15 mouse cellular contexts compared by ENCODE assay signal in genomic region chr10:105401754-105402480, GRCm38 (mm10).
A peak's percentile ranks its signal among the peaks of the same experiment; 100 is the strongest.
DNase-seq lines count a peak whose midpoint lies in the region; ATAC-seq lines count a peak whose summit lies in the region.
"Had no signal": no experiment of that assay in that cellular context is flagged by ENCODE, and none has a peak within 500 bp of the region (broad histone marks: within the 10 kb centered on the region; RNA-seq: fewer than 3 reads in every experiment).

No protein-coding gene starts in this region.

- H3K9ac ChIP-seq in midbrain, embryonic 11.5 days (ENCODE audit: low read length): no peak overlapping the region
- H3K9ac ChIP-seq in hindbrain, embryonic 12.5 days: no peak overlapping the region
- no peak overlapping the region for H3K9ac ChIP-seq in neural tube, embryonic 13.5 days
- H3K9ac ChIP-seq in kidney, embryonic 14.5 days (ENCODE audit: low read depth, low read length): no peak overlapping the region
- H3K9ac ChIP-seq: liver, embryonic 14.5 days; stomach, embryonic 15.5 days had no signal

- no peaks in the 10 kb centered on the region for H3K36me3 ChIP-seq in midbrain, embryonic 11.5 days (ENCODE audit: control insufficient read depth, insufficient read depth, low read length)
- H3K36me3 ChIP-seq in midbrain, embryonic 10.5 days: peaks cover 4% of the 10 kb centered on the region
- no peaks in the 10 kb centered on the region for H3K36me3 ChIP-seq in hindbrain, embryonic 12.5 days
- 0 out of 2 replicates have a peak, but pooled peaks cover 3% of the 10 kb centered on the region for H3K36me3 ChIP-seq in neural tube, embryonic 13.5 days
- no peaks in the 10 kb centered on the region for H3K36me3 ChIP-seq in kidney, embryonic 14.5 days (ENCODE audit: control insufficient read depth, insufficient read depth, low read length)
- H3K36me3 ChIP-seq: stomach, embryonic 15.5 days had no signal

- H3K27ac ChIP-seq in midbrain, embryonic 11.5 days (ENCODE audit: low read depth, low read length): no peak overlapping the region
- H3K27ac ChIP-seq in midbrain, embryonic 10.5 days (replicated peaks): no peak overlapping the region
- H3K27ac ChIP-seq in hindbrain, embryonic 12.5 days: 0 out of 2 replicates have a peak overlapping the region, but pooled peaks have one; percentile 30
- 0 out of 2 replicates have a peak overlapping the region, but pooled peaks have one; percentile 13 for H3K27ac ChIP-seq in neural tube, embryonic 13.5 days (replicated peaks)
- no peak overlapping the region for H3K27ac ChIP-seq in kidney, embryonic 14.5 days (ENCODE audit: low read depth, low read length)
- H3K27ac ChIP-seq: liver, embryonic 14.5 days; stomach, embryonic 15.5 days had no signal

- no peak overlapping the region for H3K4me3 ChIP-seq in midbrain, embryonic 11.5 days (ENCODE audit: low read depth, low read length)
- H3K4me3 ChIP-seq in midbrain, embryonic 10.5 days: no peak overlapping the region
- no peak overlapping the region for H3K4me3 ChIP-seq in hindbrain, embryonic 12.5 days
- no peak overlapping the region for H3K4me3 ChIP-seq in neural tube, embryonic 13.5 days
- no peak overlapping the region for H3K4me3 ChIP-seq in kidney, embryonic 14.5 days (ENCODE audit: low read length)
- H3K4me3 ChIP-seq: erythroblast, embryonic 14.5 days; stomach, embryonic 15.5 days had no signal

- no peak overlapping the region for H3K4me2 ChIP-seq in midbrain, embryonic 11.5 days
- peak overlapping the region; percentile 32; the same call in 1 of the 2 replicates for H3K4me2 ChIP-seq in hindbrain, embryonic 12.5 days (replicated peaks)
- H3K4me2 ChIP-seq in neural tube, embryonic 13.5 days: peak overlapping the region; percentile 9; the same call in 1 of the 2 replicates
- H3K4me2 ChIP-seq in kidney, embryonic 14.5 days (replicated peaks; ENCODE audit: low read depth, low read length): no peak overlapping the region
- H3K4me2 ChIP-seq: heart, embryonic 11.5 days; stomach, embryonic 15.5 days had no signal

- WGBS in midbrain, embryonic 11.5 days: 87% methylated on average over 11 of the region's 11 CpGs
- 92% methylated on average over 11 of the region's 11 CpGs for WGBS in midbrain, embryonic 10.5 days
- 67% methylated on average over 11 of the region's 11 CpGs for WGBS in hindbrain, embryonic 12.5 days
- WGBS in neural tube, embryonic 13.5 days: 72% methylated on average over 11 of the region's 11 CpGs
- 91% methylated on average over 11 of the region's 11 CpGs for WGBS in kidney, embryonic 14.5 days

- no peak for DNase-seq in midbrain, embryonic 11.5 days (ENCODE audit: low spot score, missing footprints)
- no peak for DNase-seq in midbrain, embryonic 10.5 days (ENCODE audit: low spot score)
- peak; percentile 83 for DNase-seq in cerebellum, adult 9-11 months
- no peak for DNase-seq in kidney, adult 11 months
- DNase-seq: adrenal gland, adult 8-10 months; gastrocnemius, postnatal 14 days; right cerebral cortex, postnatal 4 days had no signal

- H3K27me3 ChIP-seq in midbrain, embryonic 11.5 days (ENCODE audit: control insufficient read depth, insufficient read depth, low read length): no peaks in the 10 kb centered on the region
- H3K27me3 ChIP-seq in midbrain, embryonic 10.5 days (ENCODE audit: low read depth, poor library complexity, severe bottlenecking): no peaks in the 10 kb centered on the region
- no peaks in the 10 kb centered on the region for H3K27me3 ChIP-seq in hindbrain, embryonic 12.5 days
- H3K27me3 ChIP-seq in neural tube, embryonic 13.5 days: no peaks in the 10 kb centered on the region
- H3K27me3 ChIP-seq in kidney, embryonic 14.5 days (ENCODE audit: control insufficient read depth, insufficient read depth, low read length): no peaks in the 10 kb centered on the region
- H3K27me3 ChIP-seq: stomach, embryonic 15.5 days had no signal

- peak; percentile 2; the same call in 1 of the 2 replicates for ATAC-seq in midbrain, embryonic 11.5 days (ENCODE audit: low FRiP score)
- ATAC-seq in hindbrain, embryonic 12.5 days (ENCODE audit: low FRiP score): peak; percentile 73
- ATAC-seq in neural tube, embryonic 13.5 days (ENCODE audit: low read depth): no peak
- ATAC-seq in kidney, embryonic 14.5 days (ENCODE audit: low FRiP score, low TSS enrichment): no peak
- no peak for ATAC-seq in CD4-positive, CD25-positive, alpha-beta regulatory T cell, adult 4 months

- no peaks in the 10 kb centered on the region for H3K4me1 ChIP-seq in midbrain, embryonic 11.5 days (ENCODE audit: control insufficient read depth, insufficient read depth, low read length)
- H3K4me1 ChIP-seq in midbrain, embryonic 10.5 days: no peaks in the 10 kb centered on the region
- peaks cover 12% of the 10 kb centered on the region for H3K4me1 ChIP-seq in hindbrain, embryonic 12.5 days
- H3K4me1 ChIP-seq in neural tube, embryonic 13.5 days (replicated peaks): peaks cover 15% of the 10 kb centered on the region
- no peaks in the 10 kb centered on the region for H3K4me1 ChIP-seq in kidney, embryonic 14.5 days (ENCODE audit: control insufficient read depth, insufficient read depth, low read length)

- no peaks in the 10 kb centered on the region; the same call in 1 of the 2 replicates for H3K9me3 ChIP-seq in midbrain, embryonic 11.5 days (ENCODE audit: control insufficient read depth, low read length)
- 0 out of 2 replicates have a peak, but pooled peaks cover 2% of the 10 kb centered on the region for H3K9me3 ChIP-seq in midbrain, embryonic 10.5 days (replicated peaks)
- H3K9me3 ChIP-seq in hindbrain, embryonic 12.5 days (replicated peaks): no peaks in the 10 kb centered on the region
- H3K9me3 ChIP-seq in neural tube, embryonic 13.5 days: no peaks in the 10 kb centered on the region
- 0 out of 2 replicates have a peak, but pooled peaks cover 4% of the 10 kb centered on the region for H3K9me3 ChIP-seq in kidney, embryonic 14.5 days (ENCODE audit: control insufficient read depth, low read length)
- H3K9me3 ChIP-seq: stomach, embryonic 15.5 days had no signal

Comparison
In these comparisons a context has a peak if more than half of its experiments do, and no peak if none do; other contexts are left out.
1. ATAC-seq: peak in midbrain, embryonic 11.5 days (single experiment) and hindbrain, embryonic 12.5 days (single experiment); none in neural tube, embryonic 13.5 days (single experiment), kidney, embryonic 14.5 days (single experiment) and CD4-positive, CD25-positive, alpha-beta regulatory T cell, adult 4 months (single experiment).
2. H3K27ac ChIP-seq: peak in hindbrain, embryonic 12.5 days (single experiment) and neural tube, embryonic 13.5 days (single experiment); none in midbrain, embryonic 11.5 days (single experiment), midbrain, embryonic 10.5 days (single experiment) and kidney, embryonic 14.5 days (single experiment).
3. H3K4me2 ChIP-seq: peak in hindbrain, embryonic 12.5 days (single experiment) and neural tube, embryonic 13.5 days (single experiment); none in midbrain, embryonic 11.5 days (single experiment) and kidney, embryonic 14.5 days (single experiment).